10 mouse cellular contexts compared by ENCODE assay signal in the genomic region with DNA sequence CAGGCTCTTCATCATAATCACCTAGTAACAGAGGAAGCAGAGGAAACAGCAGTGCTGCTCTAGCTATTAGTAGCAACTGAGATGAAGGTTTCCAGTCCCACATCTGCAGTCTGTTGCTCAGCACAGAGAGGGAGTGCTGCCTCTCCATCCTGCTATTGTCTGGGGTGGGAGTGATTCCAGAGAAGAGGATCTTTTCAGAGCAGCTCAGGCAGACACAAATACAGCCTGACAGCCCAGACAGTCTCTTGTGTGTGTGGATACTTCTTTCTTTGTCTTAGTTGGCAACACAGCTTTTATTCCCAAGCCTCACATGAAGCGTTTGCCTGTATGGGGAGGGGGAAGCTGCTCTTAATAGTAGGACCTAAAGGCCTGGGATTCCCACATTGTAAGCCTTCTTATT.
A peak's percentile ranks its signal among the peaks of the same experiment; 100 is the strongest.
DNase-seq lines count a peak whose midpoint lies in the region; ATAC-seq lines count a peak whose summit lies in the region.
"Had no signal": no experiment of that assay in that cellular context is flagged by ENCODE, and none has a peak within 500 bp of the region (broad histone marks: within the 10 kb centered on the region; RNA-seq: fewer than 3 reads in every experiment).

No protein-coding gene starts in this region.

- no peak overlapping the region for H3K4me3 ChIP-seq in heart, embryonic 16.5 days (ENCODE audit: low read length)
- no peak overlapping the region for H3K4me3 ChIP-seq in heart, embryonic 12.5 days
- no peak overlapping the region for H3K4me3 ChIP-seq in forebrain, embryonic 16.5 days (replicated peaks; ENCODE audit: low read length)
- H3K4me3 ChIP-seq in midbrain, embryonic 12.5 days, result no peak overlapping the region

- H3K9ac ChIP-seq in heart, embryonic 16.5 days (ENCODE audit: low read length), result no peak overlapping the region
- no peak overlapping the region for H3K9ac ChIP-seq in heart, embryonic 12.5 days
- H3K9ac ChIP-seq in forebrain, embryonic 16.5 days (replicated peaks; ENCODE audit: low read depth, low read length), result no peak overlapping the region
- no peak overlapping the region for H3K9ac ChIP-seq in midbrain, embryonic 12.5 days (replicated peaks)

- no peak overlapping the region for H3K4me2 ChIP-seq in heart, embryonic 16.5 days (ENCODE audit: low read depth, low read length)
- H3K4me2 ChIP-seq in heart, embryonic 12.5 days, result no peak overlapping the region
- H3K4me2 ChIP-seq in forebrain, embryonic 16.5 days (ENCODE audit: low read length), result no peak overlapping the region
- no peak overlapping the region for H3K4me2 ChIP-seq in midbrain, embryonic 12.5 days (replicated peaks)

- no peaks in the 10 kb centered on the region; the same call in 1 of the 2 replicates for H3K9me3 ChIP-seq in heart, embryonic 16.5 days (replicated peaks; ENCODE audit: control insufficient read depth, low read length)
- no peaks in the 10 kb centered on the region for H3K9me3 ChIP-seq in heart, embryonic 12.5 days (replicated peaks)
- H3K9me3 ChIP-seq in forebrain, embryonic 16.5 days (ENCODE audit: control insufficient read depth, low read length), result no peaks in the 10 kb centered on the region
- H3K9me3 ChIP-seq in midbrain, embryonic 12.5 days, result no peaks in the 10 kb centered on the region

- no peaks in the 10 kb centered on the region for H3K27me3 ChIP-seq in heart, embryonic 16.5 days (ENCODE audit: control insufficient read depth, insufficient read depth, low read length)
- no peaks in the 10 kb centered on the region for H3K27me3 ChIP-seq in heart, embryonic 12.5 days (replicated peaks)
- no peaks in the 10 kb centered on the region for H3K27me3 ChIP-seq in forebrain, embryonic 16.5 days (replicated peaks; ENCODE audit: control insufficient read depth, insufficient read depth, low read length)
- peaks cover 4% of the 10 kb centered on the region for H3K27me3 ChIP-seq in midbrain, embryonic 12.5 days

- H3K27ac ChIP-seq in heart, embryonic 16.5 days (ENCODE audit: low read length), result no peak overlapping the region
- no peak overlapping the region for H3K27ac ChIP-seq in heart, embryonic 12.5 days (ENCODE audit: poor library complexity, severe bottlenecking)
- H3K27ac ChIP-seq in forebrain, embryonic 16.5 days (ENCODE audit: low read length), result no peak overlapping the region
- peak overlapping the region; percentile 49; the same call in 1 of the 2 replicates for H3K27ac ChIP-seq in midbrain, embryonic 12.5 days (replicated peaks)

- no peaks in the 10 kb centered on the region for H3K36me3 ChIP-seq in heart, embryonic 16.5 days (ENCODE audit: control insufficient read depth, insufficient read depth)
- no peaks in the 10 kb centered on the region for H3K36me3 ChIP-seq in heart, embryonic 12.5 days
- no peaks in the 10 kb centered on the region for H3K36me3 ChIP-seq in forebrain, embryonic 16.5 days (ENCODE audit: control insufficient read depth, insufficient read depth)
- no peaks in the 10 kb centered on the region for H3K36me3 ChIP-seq in midbrain, embryonic 12.5 days

- WGBS in heart, embryonic 16.5 days, result 50% methylated on average over 1 of the region's 1 CpGs
- WGBS in heart, embryonic 12.5 days, result 57% methylated on average over 1 of the region's 1 CpGs
- 47% methylated on average over 1 of the region's 1 CpGs for WGBS in forebrain, embryonic 16.5 days
- WGBS in midbrain, embryonic 12.5 days, result 42% methylated on average over 1 of the region's 1 CpGs

- DNase-seq in brain, adult 2 months (ENCODE audit: low read depth, low spot score), result peak; percentile 7
- DNase-seq in layer of hippocampus, postnatal 25 days (ENCODE audit: extremely low spot score in 1 of 2, low spot score in 1 of 2), result no peak
- DNase-seq in cerebellum, adult 11 months, result no peak
- DNase-seq in gastrocnemius, postnatal 4 days (ENCODE audit: low spot score in 2 of 2), result no peak
- DNase-seq: adrenal gland, postnatal 14 days; lung, adult 18-20 months had no signal

- 0 out of 2 replicates have a peak, but pooled peaks have one; percentile 32 for ATAC-seq in heart, embryonic 16.5 days (replicated peaks; ENCODE audit: extremely low read depth, insufficient read depth, low FRiP score)
- ATAC-seq in heart, embryonic 12.5 days (ENCODE audit: insufficient number of reproducible peaks, low FRiP score), result no peak
- peak; percentile 72 for ATAC-seq in forebrain, embryonic 16.5 days
- peak; percentile 93 for ATAC-seq in midbrain, embryonic 12.5 days (ENCODE audit: low FRiP score, low read depth)

- no peaks in the 10 kb centered on the region for H3K4me1 ChIP-seq in heart, embryonic 16.5 days (ENCODE audit: control insufficient read depth, insufficient read depth, low read length)
- no peaks in the 10 kb centered on the region for H3K4me1 ChIP-seq in heart, embryonic 12.5 days (replicated peaks)
- no peaks in the 10 kb centered on the region for H3K4me1 ChIP-seq in forebrain, embryonic 16.5 days (replicated peaks; ENCODE audit: control insufficient read depth, insufficient read depth, low read length)
- H3K4me1 ChIP-seq in midbrain, embryonic 12.5 days, result peaks cover 7% of the 10 kb centered on the region; the same call in 1 of the 2 replicates
